Mouse (Mus musculus) embryo, embryonic 9.5 days (tissue): ENCODE data around the gene Fxyd5.
A peak's percentile ranks its signal among the peaks of the same experiment; 100 is the strongest.

Source experiments
- DNase-seq: peaks from one replicate; pipeline ENCODE4 v3.0.0-alpha.2; 2017; ENCODE audit errors: extremely low spot score

Gene Fxyd5

GRCm38 (mm10) chr7:31042431-31042910 lies at the start of gene Fxyd5:
Fxyd5 (minus strand) TSS chr7:31042481.
- DNase-seq = no peak

DNA sequence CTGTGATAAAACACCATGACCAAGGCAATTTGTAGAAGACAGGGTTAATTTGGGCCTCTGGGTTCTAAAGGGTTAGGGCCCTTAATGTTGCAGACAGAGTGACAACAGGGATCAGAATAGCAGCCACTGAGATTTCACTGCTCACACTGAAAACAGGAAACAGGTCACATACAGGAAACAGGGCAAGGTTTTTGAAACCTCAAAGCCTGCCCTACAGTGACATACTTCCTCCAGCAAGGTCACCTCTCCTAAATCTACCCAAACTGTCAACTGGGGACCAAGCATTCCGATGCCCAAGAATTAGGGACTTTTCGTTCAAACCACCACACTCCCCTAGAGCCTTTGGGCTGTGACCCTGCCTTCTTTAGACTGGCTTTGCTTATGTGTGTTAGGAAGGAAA lies 47.4 kb upstream of the Fxyd5 start:
- no peak for DNase-seq

DNA sequence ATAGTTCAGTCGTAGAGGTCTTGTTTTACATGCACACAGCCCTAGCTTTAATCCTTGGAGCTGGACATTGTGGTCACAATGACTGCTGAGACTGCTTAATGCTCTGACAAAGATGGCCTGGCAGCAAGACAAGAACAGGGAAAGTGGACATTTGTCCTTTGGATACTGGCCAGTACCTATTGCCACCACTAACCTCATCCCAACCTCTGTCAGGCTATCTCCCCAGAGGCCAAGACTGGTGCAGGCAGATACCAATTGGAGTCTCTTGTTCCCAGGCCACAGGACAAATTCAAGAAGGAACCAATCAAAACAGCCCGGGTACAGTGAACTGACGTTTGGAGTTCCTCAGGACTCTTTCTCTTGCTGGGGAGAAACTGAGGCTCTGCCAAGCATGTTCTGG lies 45.9 kb upstream of the Fxyd5 start:
- DNase-seq = no peak

- no peak for DNase-seq
These were observed 45.0 kb upstream of the Fxyd5 start for GRCm38 (mm10) chr7:31087262-31087661.

- no peak for DNase-seq
These were observed 44.0 kb upstream of the Fxyd5 start for GRCm38 (mm10) chr7:31086175-31086755.

DNA sequence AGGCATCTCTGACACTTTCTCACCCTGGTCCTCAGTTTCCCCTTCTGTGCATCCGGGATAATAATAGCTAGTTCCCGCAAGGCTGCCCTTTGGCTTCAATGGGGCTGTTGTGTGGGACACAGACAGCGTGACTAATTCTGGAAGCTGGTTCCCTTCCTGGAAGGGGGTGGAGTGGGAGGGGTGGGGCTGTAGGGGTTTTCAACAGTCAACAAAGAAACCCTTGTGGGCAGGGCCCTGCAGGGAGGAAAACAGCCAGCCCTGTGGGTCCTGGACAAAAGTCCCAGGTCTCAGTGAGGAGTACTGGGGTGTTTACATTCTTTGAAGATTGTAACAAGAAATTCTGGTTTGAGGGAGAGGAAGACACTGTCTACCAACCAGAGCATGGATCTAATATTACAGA lies 42.9 kb upstream of the Fxyd5 start:
- DNase-seq = peak; percentile 31

DNA sequence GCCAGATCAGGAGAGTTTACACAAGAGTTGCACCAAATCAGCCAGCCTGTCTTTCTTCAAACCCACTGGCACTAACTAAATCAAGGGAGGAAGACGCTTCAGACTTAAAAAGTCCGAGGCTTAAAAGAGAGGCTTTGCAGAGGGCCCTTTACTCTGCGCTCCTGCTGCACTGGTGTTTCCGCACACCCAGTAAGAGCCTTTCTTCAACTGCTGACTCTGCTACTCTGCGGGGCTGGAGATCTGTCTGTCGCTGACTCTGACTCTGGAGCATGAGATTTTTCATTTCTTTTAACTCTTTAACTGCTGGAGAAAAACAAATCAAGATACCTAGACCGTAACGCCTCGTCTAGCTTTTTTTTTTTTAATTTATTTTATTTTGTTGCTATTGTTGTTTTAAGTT lies 41.9 kb upstream of the Fxyd5 start:
- no peak for DNase-seq

- DNase-seq = no peak
These were observed 40.7 kb upstream of the Fxyd5 start for GRCm38 (mm10) chr7:31082831-31083588.

GRCm38 (mm10) chr7:31082106-31082505 lies 39.8 kb upstream of the Fxyd5 start:
- no peak for DNase-seq

DNA sequence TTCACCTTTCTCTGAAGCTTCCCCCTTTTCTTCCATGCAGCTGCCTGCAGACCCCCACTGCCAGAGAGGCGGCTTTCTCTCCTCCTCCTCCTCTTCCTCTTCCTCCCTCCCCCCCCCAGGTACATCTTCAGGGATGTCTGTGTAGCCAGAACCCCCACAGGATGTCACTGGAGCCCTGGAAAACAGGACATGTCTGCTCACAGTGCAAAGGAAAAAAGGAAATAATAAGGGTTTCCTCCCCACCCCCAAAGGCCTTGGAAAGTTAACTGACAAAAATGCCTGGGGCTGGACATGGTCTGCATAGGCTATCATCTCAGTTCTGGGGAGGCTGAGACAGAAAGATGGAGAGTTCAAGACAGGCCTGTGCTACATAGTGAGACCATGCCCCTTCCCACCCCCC lies 38.8 kb upstream of the Fxyd5 start:
- DNase-seq = no peak

GRCm38 (mm10) chr7:31080611-31081010 lies 38.3 kb upstream of the Fxyd5 start:
- DNase-seq = no peak

DNA sequence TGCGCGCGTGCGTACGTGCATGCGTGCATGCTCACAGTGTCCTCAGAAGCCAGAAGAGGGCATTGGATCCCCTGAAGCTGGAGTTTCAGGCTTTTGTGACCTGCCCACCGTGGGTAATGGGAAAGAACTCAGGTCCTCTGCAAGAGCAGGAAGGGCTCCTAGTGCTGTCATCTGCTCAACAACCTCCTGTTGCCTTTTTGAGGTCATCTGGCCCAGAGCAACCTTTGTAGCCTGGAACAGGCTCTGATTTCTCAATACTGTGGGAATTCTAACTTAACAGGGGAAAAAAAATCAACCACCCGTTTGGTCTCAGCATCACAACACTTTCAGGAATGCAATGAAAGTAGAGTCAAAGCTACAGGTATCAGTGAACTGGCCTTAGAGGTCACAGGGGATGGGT lies 37.4 kb upstream of the Fxyd5 start:
- DNase-seq = no peak

GRCm38 (mm10) chr7:31077885-31078445 lies 35.7 kb upstream of the Fxyd5 start:
- peak; percentile 44 for DNase-seq

GRCm38 (mm10) chr7:31077470-31077869 lies 35.2 kb upstream of the Fxyd5 start:
- no peak for DNase-seq

- no peak for DNase-seq
These were observed 34.2 kb upstream of the Fxyd5 start, which contains the start of gene Fxyd3 for GRCm38 (mm10) chr7:31076492-31076891. Fxyd3 (minus strand) TSS chr7:31076704.

DNA sequence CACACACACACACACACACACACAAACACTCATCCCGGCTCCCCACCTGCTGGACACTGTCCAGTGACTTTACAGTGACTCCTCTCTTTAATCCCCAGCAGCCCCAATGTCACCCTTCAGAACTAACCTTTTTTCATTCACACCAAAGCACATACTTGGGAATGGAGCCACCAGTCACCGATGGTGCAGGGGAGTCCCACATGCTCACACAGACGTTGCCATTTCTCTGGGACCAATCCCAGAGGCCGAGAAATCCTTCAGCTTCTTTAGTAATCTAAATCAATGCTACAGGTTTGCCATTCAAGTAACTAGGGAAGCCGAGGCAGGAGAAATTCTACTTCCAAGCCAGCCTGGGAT lies 32.4 kb upstream of the Fxyd5 start:
- no peak for DNase-seq

GRCm38 (mm10) chr7:31074061-31074712 lies 31.9 kb upstream of the Fxyd5 start:
- DNase-seq = no peak

GRCm38 (mm10) chr7:31073546-31073945 lies 31.3 kb upstream of the Fxyd5 start:
- DNase-seq = no peak

DNA sequence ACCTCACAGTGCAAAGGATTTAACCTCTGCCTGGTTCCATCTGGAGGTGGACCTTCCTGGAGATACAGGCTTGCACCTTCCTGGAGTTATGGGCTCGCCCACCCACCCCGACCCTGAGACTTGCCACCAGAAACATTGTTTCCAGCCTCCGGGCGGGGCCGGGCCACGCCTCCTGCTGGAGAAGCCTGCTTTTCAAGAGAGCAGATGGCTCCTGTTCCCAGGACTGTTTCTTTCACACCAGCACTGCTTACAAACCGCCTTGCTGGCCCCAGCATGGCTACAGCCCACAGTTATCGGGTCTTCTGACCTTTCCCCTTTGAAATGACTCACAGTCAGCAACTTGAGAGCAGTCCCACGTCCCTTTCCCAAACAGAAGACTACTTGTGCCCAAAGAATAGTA lies 30.0 kb upstream of the Fxyd5 start:
- DNase-seq = no peak

DNA sequence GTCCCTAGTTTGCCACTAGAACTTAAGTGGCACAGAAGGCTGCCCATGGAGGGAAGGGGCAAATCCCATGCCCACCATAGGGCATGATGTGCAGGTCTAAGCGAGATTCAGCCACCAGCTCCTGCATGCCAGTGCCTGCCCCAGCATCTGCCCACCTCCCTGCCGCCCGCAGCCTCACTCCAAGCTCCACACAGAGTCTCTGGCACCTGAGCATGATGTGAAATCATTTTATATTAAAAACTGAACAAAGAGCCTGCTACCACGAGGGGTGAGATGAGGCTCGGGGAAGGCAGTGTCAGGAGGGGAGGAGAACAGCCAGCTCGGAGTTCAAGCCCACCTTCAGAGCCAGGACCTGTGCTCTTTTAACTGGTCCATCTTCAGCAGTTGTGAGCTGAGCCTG lies 28.0 kb upstream of the Fxyd5 start:
- no peak for DNase-seq

DNA sequence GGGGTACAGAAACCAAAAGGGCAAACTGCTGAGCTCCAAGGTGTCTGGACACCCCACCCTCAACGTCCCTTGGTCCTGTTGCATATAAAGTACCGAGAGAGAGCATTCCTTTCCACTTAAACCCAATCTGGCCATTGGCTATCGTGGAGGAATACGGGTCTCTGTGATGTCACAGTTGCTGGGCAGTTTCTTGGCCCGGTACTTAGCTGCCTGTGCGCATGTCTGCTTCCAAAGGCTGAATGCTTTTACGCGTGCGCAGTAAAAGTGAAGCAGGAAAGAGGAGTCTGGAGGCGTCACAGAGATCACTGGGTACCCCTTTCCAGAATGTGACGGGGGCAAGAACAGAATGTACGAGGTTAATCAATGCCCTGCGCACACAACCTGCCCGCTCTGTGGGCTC lies 27.2 kb upstream of the Fxyd5 start:
- DNase-seq = no peak

- no peak for DNase-seq
These were observed 25.6 kb upstream of the Fxyd5 start for GRCm38 (mm10) chr7:31067836-31068235.

GRCm38 (mm10) chr7:31063074-31063560 lies 20.8 kb upstream of the Fxyd5 start:
- no peak for DNase-seq
